Mouse (Mus musculus) heart, embryonic 11.5 days (tissue): ENCODE results near the gene Cables2. TPM values are rescaled to one million over a fixed set of nuclear protein-coding genes. Genes with fewer than 3 reads are reported as not detected.

Experiments
- ATAC-seq: fragments of 200-750 bp; cut with Nextera tagmentation; replicated peaks from 2 replicates; pipeline ENCODE4 v1.8.0; 2017; ENCODE audit warnings: moderate library complexity; ENCODE audit not compliant: insufficient number of reproducible peaks, low FRiP score, low TSS enrichment
- H3K27ac ChIP-seq: fragments of 300-500 bp; sonication (generic); 2 replicates; pipeline ENCODE4 v1.5.1; 2014; ENCODE audit warnings: mild to moderate bottlenecking, low read depth, low read length
- H3K27me3 ChIP-seq: fragments of 300-500 bp; sonication (generic); 2 replicates; pipeline ENCODE4 v1.6.1; 2014; ENCODE audit warnings: mild to moderate bottlenecking, low read length, mixed read lengths; ENCODE audit not compliant: control insufficient read depth, insufficient read depth
- H3K36me3 ChIP-seq: fragments of 300-500 bp; sonication (generic); 2 replicates; pipeline ENCODE4 v1.6.1; 2014; ENCODE audit warnings: mild to moderate bottlenecking, low read length, moderate library complexity, mixed read lengths; ENCODE audit not compliant: control insufficient read depth, insufficient read depth
- H3K4me1 ChIP-seq: fragments of 300-500 bp; sonication (generic); 2 replicates; pipeline ENCODE4 v1.6.1; 2014; ENCODE audit warnings: low read length; ENCODE audit not compliant: control insufficient read depth, insufficient read depth
- H3K4me2 ChIP-seq: fragments of 300-500 bp; sonication (generic); 2 replicates; pipeline ENCODE4 v1.6.1; 2014; ENCODE audit warnings: mild to moderate bottlenecking, moderate library complexity
- H3K4me3 ChIP-seq: fragments of 300-500 bp; sonication (generic); 2 replicates; pipeline ENCODE4 v1.5.1; 2014; ENCODE audit warnings: low read depth, low read length
- H3K9ac ChIP-seq: fragments of 300-500 bp; sonication (generic); 2 replicates; pipeline ENCODE4 v1.6.1; 2014; ENCODE audit warnings: mild to moderate bottlenecking, low read depth, low read length, moderate library complexity
- H3K9me3 ChIP-seq: fragments of 300-500 bp; sonication (generic); replicated peaks from 2 replicates; pipeline ENCODE4 v1.6.1; 2016; ENCODE audit warnings: low read length; ENCODE audit not compliant: control insufficient read depth
- WGBS: fragments of 180-500 bp; shearing (Covaris S2); extraction: QIAGEN DNeasy Blood & Tissue Kit; methylation state at CpG from one replicate; pipeline ENCODE4 v1.1.7; 2014; ENCODE audit not compliant: insufficient replicate concordance; 5-methylcytosine and 5-hydroxymethylcytosine counted together
- polyA plus RNA-seq: library from polyadenylated mRNA; unstranded; fragments of >200 nt; fragmentation: Nextera tagmentation; extraction: Ambion mirVana; gene quantifications from 2 replicates; pipeline ENCODE4 v1.2.1, GENCODE M21; 2014

Gene Cables2
- polyA plus RNA-seq, 1 experiment from 2014 or later: 11.8 TPM

DNA sequence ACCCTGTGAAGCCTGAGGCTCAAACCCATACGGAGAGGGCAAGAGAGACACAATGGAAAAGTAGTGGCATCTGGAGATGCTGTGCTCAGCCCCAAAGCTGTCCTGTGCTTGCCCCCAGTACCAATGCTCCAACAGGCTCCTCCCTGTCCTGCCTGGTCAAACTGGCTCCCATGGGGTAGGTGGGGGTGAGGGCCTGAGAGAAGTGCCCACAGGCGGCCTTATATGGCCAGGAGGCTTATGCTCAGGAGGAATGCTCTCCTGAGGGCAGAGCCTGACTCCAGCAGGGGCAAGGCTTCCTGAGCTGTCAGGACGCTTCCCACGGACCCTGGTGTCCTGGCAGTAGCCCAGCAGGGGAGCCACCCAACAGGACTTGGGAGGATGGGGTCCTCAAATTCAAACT is 42.8 kb downstream of the Cables2 start:
- peaks cover 1% of the 10 kb centered on the region for H3K27me3 ChIP-seq
- H3K36me3 ChIP-seq: no peaks in the 10 kb centered on the region
- H3K27ac ChIP-seq: no peak overlapping the region; the same call in 1 of the 2 replicates
- WGBS: 50% methylated on average over 4 of the region's 4 CpGs
- H3K9ac ChIP-seq: peak overlapping the region; percentile 43; the same call in 1 of the 2 replicates
- H3K9me3 ChIP-seq: no peaks in the 10 kb centered on the region
- no peak overlapping the region for H3K4me2 ChIP-seq
- no peak overlapping the region for H3K4me3 ChIP-seq
- H3K4me1 ChIP-seq: peaks cover 50% of the 10 kb centered on the region
- ATAC-seq: no peak

DNA sequence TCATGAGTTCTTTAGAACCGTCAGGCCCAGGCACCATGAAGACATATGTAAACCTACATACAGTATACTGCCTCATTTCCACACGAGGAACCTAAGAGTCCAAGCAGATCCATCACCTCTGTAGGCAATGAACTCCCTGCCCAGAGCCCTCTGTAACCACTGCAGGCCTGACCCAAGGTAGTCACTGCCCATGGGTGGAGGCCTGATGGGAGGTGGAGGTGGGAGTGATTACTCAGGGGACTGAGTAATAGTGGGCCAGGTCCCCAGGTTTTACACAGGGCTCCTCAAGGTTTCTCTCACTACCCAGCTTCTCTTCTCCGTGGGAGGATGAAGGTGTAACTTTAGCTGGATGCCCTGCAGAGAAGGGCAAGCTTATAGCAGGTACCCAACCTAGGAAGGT is 44.2 kb downstream of the Cables2 start:
- no peaks in the 10 kb centered on the region for H3K9me3 ChIP-seq
- peaks cover 8% of the 10 kb centered on the region for H3K27me3 ChIP-seq
- H3K4me3 ChIP-seq: no peak overlapping the region
- H3K9ac ChIP-seq: no peak overlapping the region
- H3K4me2 ChIP-seq: no peak overlapping the region
- no peak for ATAC-seq
- no peaks in the 10 kb centered on the region for H3K36me3 ChIP-seq
- 71% methylated on average over 3 of the region's 3 CpGs for WGBS
- peaks cover 40% of the 10 kb centered on the region for H3K4me1 ChIP-seq
- H3K27ac ChIP-seq: no peak overlapping the region

DNA sequence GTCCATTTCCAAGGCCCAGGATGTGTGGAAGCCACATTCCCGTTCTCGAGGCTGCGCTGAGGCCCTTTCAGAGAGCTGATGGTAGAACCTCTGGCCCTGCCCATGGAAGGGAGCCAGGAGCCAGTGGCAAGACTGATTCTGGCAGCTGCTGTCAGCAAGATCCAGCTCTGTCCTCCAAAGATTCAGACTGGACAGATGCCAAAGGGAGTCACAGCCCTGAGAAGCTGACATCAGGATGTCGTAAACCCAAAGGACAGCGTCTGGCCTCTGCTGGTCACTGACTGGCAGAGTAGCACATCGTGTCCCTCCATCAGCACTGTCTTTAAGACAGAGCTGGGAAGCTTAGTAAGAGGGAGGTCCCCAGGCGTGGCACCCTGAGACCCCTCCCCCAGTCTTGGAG is 44.7 kb downstream of the Cables2 start:
- peaks cover 39% of the 10 kb centered on the region for H3K4me1 ChIP-seq
- H3K9me3 ChIP-seq: no peaks in the 10 kb centered on the region
- H3K4me2 ChIP-seq: no peak overlapping the region
- H3K4me3 ChIP-seq: no peak overlapping the region
- no peak overlapping the region for H3K27ac ChIP-seq
- ATAC-seq: no peak
- 53% methylated on average over 7 of the region's 7 CpGs for WGBS
- H3K9ac ChIP-seq: no peak overlapping the region
- H3K27me3 ChIP-seq: peaks cover 8% of the 10 kb centered on the region
- H3K36me3 ChIP-seq: no peaks in the 10 kb centered on the region

DNA sequence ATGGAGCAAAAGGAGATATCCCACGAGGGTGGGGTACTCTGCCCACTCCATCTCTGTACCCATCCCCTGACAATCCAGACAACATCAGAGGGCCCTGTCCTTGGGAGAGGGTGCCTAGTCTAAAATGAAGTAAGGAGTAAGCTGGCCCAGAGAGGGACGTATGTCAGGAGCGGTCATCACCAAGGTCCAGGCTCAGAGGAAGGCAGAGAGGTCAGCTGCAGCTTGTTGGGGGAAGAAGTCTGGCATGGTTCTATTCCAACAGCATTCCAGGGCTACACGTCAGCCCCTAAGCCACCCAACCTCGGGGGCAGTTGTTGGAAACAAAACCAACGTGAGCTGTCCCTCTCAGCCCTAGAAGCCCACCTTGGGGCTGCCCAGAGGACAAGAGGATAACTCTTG is 45.2 kb downstream of the Cables2 start:
- WGBS: 46% methylated on average over 6 of the region's 6 CpGs
- Histone ChIP-seq H3K9ac (no peak overlapping the region), H3K27ac (0 out of 2 replicates have a peak overlapping the region, but pooled peaks have one; percentile 11), H3K27me3 (peaks cover 8% of the 10 kb centered on the region), H3K9me3 (no peaks in the 10 kb centered on the region), H3K4me2 (peak overlapping the region; percentile 55), H3K36me3 (no peaks in the 10 kb centered on the region), H3K4me1 (peaks cover 35% of the 10 kb centered on the region), H3K4me3 (no peak overlapping the region)
- no peak for ATAC-seq

DNA sequence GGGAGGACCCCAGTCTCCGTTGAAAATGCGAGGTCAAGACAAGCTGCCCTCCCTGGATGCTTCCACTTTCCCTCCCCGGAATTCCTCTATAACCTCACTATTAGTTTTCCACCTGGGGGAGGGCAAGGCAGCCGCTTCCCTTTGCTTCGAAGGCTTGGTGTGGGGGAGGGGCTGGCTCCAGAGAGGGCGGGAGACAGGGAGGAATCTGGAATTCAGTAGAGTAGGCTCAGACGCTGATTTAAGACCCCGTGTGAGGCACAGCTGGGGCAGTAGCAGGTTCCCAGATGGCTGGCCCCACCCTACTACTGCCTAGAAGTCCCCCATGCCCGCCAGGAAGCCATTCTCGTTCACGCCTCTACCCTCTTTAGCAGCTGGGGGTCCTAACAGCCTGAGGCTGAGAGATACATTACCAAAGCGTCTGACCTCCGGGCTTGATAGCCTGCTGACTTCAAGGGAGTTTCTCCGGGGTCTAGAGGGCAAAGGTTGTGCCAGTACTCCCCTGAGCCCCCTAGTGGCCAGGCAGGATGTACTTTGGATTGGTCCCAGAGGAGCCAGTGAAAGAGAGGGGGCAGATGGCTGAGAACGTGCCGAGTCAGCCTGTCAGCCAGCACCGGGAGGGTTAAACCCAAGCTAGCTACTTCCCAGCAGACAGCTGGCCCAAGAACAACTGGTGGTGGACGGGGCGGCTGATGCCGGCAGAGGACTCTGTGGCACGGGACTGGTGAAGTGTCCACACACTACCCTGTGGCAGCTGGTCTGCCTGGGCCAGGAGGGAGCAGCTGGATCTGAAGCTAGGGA is 45.8 kb downstream of the Cables2 start:
- Histone ChIP-seq H3K27me3 (peaks cover 8% of the 10 kb centered on the region), H3K36me3 (no peaks in the 10 kb centered on the region), H3K4me2 (peak overlapping the region; percentile 55), H3K9ac (0 out of 2 replicates have a peak overlapping the region, but pooled peaks have one; percentile 4), H3K27ac (0 out of 2 replicates have a peak overlapping the region, but pooled peaks have one; percentile 11), H3K4me1 (peaks cover 34% of the 10 kb centered on the region), H3K9me3 (no peaks in the 10 kb centered on the region), H3K4me3 (no peak overlapping the region)
- ATAC-seq: no peak
- WGBS: 2% methylated on average over 21 of the region's 21 CpGs

DNA sequence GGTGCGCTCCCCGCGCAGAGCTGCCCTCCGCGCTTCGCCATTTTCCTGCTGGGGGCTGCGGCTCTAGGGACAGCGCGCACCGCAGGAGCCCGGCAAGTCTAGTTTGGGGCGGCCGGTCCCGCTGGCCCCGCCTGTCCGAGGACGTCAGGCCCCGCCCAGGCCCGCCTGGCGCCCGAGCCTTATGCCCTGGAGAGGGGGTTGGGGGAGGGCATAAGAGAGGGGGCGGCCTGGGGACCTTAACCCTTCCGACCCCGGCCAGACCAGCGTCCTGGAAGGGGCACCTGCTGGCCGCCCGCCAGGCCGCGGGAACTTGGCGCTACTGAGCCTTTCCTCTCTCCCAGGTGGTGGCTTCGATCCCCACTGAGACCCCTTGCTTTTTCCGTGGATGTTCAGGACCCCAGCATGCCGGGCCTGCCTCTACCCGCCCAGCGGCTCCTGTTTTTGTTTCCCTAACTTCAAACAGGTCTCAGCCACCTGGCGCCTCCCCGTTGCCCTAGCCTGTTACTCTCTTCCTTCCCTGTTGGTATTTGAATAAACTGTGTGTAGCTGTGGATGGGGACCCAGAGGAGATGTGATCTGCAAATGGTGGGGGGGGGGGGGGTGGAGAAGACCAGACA is 47.4 kb downstream of the Cables2 start, which contains the start of gene Lama5:
TSS of gene Lama5 (minus strand) at position 98 of the 617 bp plus-strand sequence.
- Histone ChIP-seq H3K27ac (peak within 1 kb of the TSS; percentile 54), H3K4me1 (peaks cover 41% of the 10 kb centered on the region), H3K27me3 (peaks cover 8% of the 10 kb centered on the region), H3K4me2 (peak within 1 kb of the TSS; percentile 98), H3K36me3 (no peaks in the 10 kb centered on the region), H3K9ac (peak within 1 kb of the TSS; percentile 76), H3K9me3 (no peaks in the 10 kb centered on the region), H3K4me3 (peak within 1 kb of the TSS; percentile 70)
- WGBS: under 1% methylated on average over 37 of the region's 37 CpGs
- ATAC-seq: peak; percentile 65

DNA sequence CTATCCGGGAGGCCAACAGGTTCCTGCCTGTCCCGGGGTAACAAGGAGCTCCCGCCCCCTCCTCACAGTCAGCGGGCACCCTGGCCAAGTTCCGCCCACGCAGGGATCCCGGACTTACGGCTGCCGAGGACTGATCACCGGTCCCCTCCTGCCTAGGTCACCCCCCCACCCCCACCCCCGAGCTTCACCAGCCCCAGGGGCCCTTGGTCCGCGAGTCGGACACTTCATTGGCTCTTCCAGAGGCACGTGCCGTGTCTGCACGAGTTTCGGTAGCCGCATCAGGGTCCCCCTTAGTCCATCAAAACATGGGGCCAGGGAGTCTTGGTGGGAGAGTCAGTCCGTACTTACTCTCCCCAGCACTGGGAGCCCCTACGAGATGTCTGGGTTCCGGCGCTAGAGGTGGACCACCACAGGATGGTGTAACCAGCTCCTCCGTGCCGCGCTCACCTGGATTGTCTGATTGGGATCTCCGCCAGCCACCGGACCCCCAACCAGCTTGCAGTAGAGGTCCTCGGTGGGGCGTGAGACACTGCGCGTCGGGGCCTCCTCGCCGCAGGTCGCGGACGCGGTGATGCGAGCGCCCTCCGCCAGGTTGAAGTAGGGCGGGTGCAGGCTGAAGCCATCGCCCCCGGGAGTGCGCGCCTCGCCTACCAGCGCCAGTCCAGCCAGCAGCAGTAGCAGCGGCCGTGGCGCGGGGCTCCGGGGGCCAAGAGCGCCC is 48.1 kb downstream of the Cables2 start:
- WGBS: under 1% methylated on average over 55 of the region's 55 CpGs
- peak overlapping the region; percentile 54 for H3K27ac ChIP-seq
- peak overlapping the region; percentile 76 for H3K9ac ChIP-seq
- H3K4me2 ChIP-seq: peak overlapping the region; percentile 98
- H3K9me3 ChIP-seq: no peaks in the 10 kb centered on the region
- ATAC-seq: peak; percentile 11
- H3K36me3 ChIP-seq: no peaks in the 10 kb centered on the region
- peaks cover 8% of the 10 kb centered on the region for H3K27me3 ChIP-seq
- H3K4me1 ChIP-seq: peaks cover 38% of the 10 kb centered on the region
- H3K4me3 ChIP-seq: peak overlapping the region; percentile 70

DNA sequence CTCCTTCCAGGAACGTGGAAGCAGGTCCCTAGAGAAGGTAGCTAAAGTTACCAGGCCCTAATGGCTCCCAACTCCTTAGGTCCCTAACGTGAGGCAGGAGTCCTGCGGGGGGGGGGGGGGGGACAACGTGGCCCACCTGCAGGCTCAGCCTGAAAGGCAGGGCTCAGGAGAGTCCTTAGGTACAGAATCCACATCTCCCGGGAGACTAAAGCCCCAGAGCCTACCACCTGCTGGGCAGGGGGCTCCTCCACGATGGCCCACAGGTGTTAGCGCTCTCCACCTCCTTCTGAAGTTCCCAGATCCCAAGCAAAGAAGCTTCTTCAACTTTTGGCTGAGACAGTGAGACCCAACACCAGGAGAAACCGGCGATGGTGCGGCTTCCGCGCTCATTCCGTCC is 48.7 kb downstream of the Cables2 start:
- Histone ChIP-seq H3K9me3 (no peaks in the 10 kb centered on the region), H3K36me3 (no peaks in the 10 kb centered on the region), H3K4me2 (peak overlapping the region; percentile 98), H3K4me3 (peak overlapping the region; percentile 70), H3K9ac (peak overlapping the region; percentile 76), H3K4me1 (peaks cover 38% of the 10 kb centered on the region), H3K27ac (no peak overlapping the region), H3K27me3 (peaks cover 8% of the 10 kb centered on the region)
- WGBS: 5% methylated on average over 11 of the region's 13 CpGs
- no peak for ATAC-seq
